Mouse (Mus musculus): Measurements from ENCODE around the gene Tmem107.
"Not testable (repeated sequence)": the region's sequence is repeated elsewhere in the genome, so short reads cannot be mapped to it uniquely, and the experiment has no call there.

Tmem107 gene

GRCm38 (mm10) chr11:69092386-69092751, 21.8 kb downstream of the Tmem107 start:
- DNase-seq (ENCODE audit: low spot score in 2 of 2): peak; percentile 83 to 93

DNA sequence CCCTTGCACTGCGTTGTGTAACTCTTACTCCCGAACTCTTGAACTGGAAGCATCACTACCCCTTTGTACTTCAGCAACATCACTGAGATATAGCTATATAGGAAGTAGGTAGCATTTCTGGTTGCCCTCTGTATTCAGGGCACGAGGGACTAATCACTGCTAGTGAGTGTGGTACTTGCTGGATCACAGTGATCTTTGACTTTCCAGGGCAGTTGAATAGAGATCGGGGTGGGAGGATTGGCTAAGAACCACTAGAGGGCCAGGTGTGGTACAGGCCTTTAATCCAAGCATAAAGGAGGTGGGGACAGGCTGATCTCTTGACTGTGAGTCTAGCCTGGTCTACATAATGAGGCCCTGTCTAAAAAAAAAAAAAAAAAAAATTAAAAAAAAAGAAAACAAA, 22.3 kb downstream of the Tmem107 start:
- no peak for DNase-seq (ENCODE audit: low spot score in 2 of 2)

- DNase-seq (ENCODE audit: low spot score in 2 of 2): not testable (repeated sequence)
Measured at GRCm38 (mm10) chr11:69093856-69094255, 23.2 kb downstream of the Tmem107 start.

- peak; percentile 93 to 94 for DNase-seq (ENCODE audit: low spot score in 2 of 2)
Measured at GRCm38 (mm10) chr11:69094697-69095429, 24.3 kb downstream of the Tmem107 start, which contains the start of gene Per1. Gene Per1 (plus strand): TSS chr11:69095217.

DNA sequence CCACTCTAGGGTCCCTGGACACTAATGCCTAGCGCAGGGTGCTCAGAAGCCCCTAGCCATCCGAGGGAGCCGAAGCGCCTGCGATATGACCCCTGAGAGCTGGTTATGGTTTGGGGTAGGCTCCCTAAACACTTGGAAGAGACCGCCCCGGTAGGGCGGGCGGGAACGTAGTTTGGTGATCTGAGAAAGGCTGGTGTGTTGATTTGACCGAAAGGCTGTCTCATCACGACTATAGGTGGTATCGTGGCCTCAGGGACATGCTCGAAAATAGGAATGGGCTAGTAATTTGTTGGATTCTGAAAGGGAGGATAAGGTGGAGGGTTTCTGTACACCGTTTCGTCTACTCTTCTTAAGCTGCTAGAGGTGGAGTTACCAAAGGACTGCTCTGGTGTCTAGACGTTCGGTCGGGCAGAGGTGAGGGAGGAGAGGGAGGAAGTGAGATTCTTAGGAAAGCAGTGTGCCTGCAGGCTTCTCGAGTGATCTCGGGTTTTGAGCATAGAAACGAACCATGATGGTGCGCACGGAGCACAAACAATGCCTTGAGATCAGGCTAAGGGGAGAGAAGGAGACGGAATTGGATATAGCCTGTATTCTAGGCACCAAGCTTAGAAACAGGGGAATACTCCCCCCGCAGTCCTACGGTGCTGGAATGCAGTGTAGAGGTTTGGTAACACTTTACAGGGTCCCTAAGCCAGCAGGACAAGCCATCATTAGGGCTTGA, 25.1 kb downstream of the Tmem107 start:
- DNase-seq (ENCODE audit: low spot score in 2 of 2): no peak

DNA sequence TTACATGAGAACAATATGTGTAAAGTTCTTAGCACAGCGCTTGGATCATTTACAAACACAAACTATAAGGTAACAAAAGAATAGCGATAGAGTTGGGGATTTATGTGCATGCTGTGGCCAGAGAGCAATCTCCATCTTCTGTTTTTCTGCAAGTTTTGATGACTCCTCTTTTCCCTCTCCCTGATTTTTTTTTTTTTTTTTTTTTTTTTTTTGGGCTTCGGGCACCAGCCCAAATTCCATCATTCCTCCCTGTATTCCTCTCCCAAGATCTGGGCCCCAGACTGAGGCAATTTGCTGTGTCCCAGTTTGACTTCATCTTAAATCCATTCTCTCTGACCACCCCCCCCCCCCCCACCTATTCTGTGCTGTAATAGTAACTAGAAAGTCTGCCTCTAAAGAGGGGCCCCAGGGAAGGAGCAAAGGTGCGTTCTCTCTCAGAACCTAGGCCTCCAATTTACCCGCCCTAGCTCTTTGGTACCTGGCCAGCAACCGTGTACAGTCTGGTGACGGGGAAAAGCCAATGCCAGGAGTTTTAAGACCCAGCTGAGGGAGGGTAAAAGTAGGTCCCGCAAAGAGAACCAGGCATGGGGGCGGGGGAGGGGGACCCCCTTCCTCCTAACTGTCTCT, 25.9 kb downstream of the Tmem107 start:
- DNase-seq (ENCODE audit: low spot score in 2 of 2): no peak

GRCm38 (mm10) chr11:69096987-69097900, 26.6 kb downstream of the Tmem107 start:
- DNase-seq (ENCODE audit: low spot score in 2 of 2): peak; percentile 92 to 94

DNA sequence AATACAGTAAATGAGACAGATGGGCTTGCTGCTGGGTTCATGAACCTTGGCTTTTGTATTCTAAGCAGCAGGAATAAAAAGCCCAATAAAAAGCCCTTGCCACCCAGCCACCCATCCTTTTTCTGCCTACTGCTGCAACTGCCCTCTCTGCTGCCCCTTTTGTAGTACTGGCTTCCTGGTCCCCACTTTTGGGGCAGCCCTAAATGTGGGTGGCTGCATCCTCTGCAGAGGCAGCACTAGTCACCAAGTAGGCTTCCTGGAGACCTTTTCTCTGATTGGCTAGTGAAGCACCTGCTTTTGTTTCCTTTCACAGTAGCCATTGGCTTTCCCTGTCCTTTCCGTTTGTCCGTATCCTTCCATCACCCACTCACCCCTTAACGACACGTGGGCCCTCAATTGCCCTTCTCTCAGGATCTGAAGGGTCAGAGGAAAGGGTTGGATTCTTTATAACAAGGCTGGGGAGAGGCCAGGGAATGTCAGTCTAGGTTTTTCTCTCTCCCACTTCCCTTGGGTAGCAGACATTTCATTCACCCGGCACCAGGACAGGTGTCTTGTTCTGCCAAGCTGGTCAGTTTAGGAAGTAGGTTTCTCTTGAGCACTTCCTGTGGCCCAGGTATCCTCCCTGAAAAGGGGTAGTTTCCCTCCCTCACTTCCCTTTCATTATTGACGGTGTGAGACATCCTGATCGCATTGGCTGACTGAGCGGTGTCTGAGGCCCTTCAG, 27.6 kb downstream of the Tmem107 start:
- no peak for DNase-seq (ENCODE audit: low spot score in 2 of 2)

DNA sequence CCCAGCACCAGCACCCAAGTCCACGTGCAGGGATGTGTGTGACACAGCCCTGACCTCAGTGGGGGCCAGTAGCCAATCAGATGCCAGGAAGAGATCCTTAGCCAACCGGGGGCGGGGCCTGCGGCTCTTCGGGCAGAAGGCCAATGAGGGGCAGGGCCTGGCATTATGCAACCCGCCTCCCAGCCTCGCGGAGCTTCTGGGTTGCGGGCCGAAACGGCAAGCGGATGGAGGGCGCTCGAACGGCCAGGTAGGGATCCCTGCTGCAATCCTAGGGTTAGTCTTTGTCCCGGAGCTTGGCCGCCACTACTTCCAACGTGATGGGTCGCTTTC, 28.1 kb downstream of the Tmem107 start:
- DNase-seq (ENCODE audit: low spot score in 2 of 2): peak; percentile 91 to 93

DNA sequence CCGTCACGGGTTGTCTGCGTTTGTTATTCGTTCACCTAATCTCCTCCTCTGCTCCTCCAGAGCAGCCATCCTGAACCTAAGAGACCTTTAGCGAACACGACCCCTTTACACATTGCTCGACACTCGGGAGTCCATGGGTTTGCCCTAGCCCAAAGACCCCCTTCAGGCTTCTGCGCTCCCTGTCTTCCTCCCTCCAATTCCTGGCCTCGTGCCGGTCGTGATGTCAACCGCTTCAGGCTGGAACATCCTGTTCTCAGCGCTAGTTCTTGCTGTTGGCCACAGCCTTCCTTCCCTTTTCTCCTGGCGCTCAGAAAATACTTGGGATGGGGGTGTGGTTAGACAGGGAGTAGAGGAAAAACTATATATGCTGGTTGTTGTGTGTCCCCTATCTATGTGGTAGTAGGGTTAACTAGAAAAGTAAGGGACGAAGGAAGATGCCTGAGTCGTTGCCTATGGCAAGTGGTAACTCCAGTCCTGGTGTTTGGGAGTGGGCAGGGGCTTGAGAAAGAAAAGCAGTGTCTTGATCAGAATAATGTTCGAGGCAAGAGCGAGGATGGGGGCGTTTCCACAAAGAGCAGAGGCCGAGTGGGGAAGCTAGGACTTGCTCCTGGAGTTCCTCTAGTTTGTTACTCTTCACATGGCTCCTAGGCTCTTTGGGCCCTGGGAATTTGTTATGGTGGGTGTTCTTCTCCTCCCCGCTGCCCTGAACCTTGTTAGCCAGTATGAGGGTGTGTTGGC, 28.7 kb downstream of the Tmem107 start:
- DNase-seq (ENCODE audit: low spot score in 2 of 2): peak; percentile 32 to 35

DNA sequence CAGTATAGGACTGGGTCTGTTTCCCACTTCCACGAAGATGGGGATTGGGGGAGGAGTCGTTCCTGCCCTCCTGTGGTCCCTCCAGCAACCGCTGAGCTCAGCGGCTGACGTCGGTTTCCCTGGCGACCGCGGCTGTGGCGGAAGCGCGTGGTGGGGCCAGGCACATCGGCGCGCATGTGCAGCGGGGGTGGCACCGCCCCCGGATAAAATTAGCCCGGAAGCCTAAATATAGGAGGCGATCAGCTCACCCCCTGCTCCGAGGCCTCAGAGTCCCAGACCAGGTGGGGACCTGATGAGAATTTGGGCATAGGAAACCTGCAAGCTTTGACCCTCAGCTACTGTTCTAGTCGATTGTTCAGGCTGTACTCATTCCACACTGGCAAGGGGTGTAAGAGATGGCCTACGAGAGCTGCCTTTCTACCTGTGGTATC, 29.3 kb downstream of the Tmem107 start:
- peak; percentile 78 to 86 for DNase-seq (ENCODE audit: low spot score in 2 of 2)

GRCm38 (mm10) chr11:69100639-69101360, 30.2 kb downstream of the Tmem107 start:
- no peak for DNase-seq (ENCODE audit: low spot score in 2 of 2)

GRCm38 (mm10) chr11:69101604-69102402, 31.2 kb downstream of the Tmem107 start:
- DNase-seq (ENCODE audit: low spot score in 2 of 2): no peak

GRCm38 (mm10) chr11:69102403-69102725, 31.8 kb downstream of the Tmem107 start:
- no peak for DNase-seq (ENCODE audit: low spot score in 2 of 2)

GRCm38 (mm10) chr11:69103121-69103520, 32.5 kb downstream of the Tmem107 start:
- no peak for DNase-seq (ENCODE audit: low spot score in 2 of 2)

GRCm38 (mm10) chr11:69103531-69104435, 33.2 kb downstream of the Tmem107 start:
- DNase-seq (ENCODE audit: low spot score in 2 of 2): no peak

DNA sequence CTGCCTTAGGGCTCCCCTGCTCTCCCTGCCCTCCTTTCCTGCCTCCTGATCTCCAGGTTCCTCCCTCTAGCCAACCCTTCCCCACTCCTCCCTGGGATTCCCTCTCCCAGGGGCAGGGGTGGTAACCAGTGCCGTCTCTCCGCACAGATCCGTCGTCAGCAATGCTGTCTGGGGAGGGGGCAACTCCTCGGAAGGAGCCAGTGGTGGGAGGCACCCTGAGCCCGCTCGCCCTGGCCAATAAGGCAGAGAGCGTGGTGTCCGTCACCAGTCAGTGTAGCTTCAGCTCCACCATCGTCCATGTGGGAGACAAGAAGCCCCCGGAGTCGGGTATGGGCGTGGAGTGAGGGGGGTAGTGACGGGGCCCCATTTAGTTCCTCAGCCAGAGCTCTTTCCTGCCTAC, 33.9 kb downstream of the Tmem107 start:
- DNase-seq (ENCODE audit: low spot score in 2 of 2): no peak

DNA sequence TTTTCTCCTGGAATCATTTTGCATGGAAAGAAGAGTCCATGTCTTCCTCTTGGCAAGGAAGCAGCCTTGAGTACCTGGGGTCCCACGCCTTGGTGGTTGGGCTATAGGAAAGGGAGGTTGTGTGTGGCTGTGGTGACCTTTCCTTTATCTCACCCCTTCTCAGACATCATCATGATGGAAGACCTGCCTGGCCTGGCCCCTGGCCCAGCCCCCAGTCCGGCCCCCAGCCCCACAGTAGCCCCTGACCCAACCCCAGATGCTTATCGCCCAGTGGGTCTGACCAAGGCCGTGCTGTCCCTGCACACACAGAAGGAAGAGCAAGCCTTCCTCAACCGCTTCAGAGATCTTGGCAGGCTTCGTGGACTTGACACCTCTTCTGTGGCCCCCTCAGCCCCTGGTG, 34.6 kb downstream of the Tmem107 start:
- DNase-seq (ENCODE audit: low spot score in 2 of 2): no peak

All from spleen, postnatal 14 days (tissue).